Mouse (Mus musculus): ENCODE measurements around the gene Pik3c2a.
"Not testable (repeated sequence)": the region's sequence is repeated elsewhere in the genome, so short reads cannot be mapped to it uniquely, and the experiment has no call there.

The Pik3c2a gene

DNA sequence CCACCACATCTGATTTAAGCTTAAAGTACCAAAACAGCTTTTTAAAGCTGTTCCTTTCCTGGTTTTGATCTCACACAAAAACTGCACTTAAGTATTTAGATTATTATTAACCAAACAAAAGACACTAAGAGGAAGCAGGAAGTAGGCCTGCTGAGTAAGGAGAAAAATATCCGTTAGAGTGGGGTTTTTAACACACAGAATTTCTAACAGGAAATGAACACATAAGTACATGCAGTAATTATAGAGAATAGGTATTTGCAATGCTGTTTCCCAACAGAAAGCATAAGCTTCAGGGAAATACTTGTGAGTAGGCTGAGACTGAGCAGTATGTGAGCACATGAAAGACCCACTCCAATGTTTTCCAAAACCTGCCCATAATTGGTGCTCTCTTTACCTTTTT, 33.8 kb downstream of the Pik3c2a start:
- no peak for ATAC-seq (ENCODE audit: insufficient number of reproducible peaks, low FRiP score, low TSS enrichment)

GRCm38 (mm10) chr7:116392329-116392728, 50.9 kb downstream of the Pik3c2a start:
- ATAC-seq (ENCODE audit: insufficient number of reproducible peaks, low FRiP score, low TSS enrichment) = no peak

- ATAC-seq (ENCODE audit: insufficient number of reproducible peaks, low FRiP score, low TSS enrichment) = not testable (repeated sequence)
Measured at GRCm38 (mm10) chr7:116387389-116387788, 55.9 kb downstream of the Pik3c2a start.

GRCm38 (mm10) chr7:116379181-116379580, 64.1 kb downstream of the Pik3c2a start:
- not testable (repeated sequence) for ATAC-seq (ENCODE audit: insufficient number of reproducible peaks, low FRiP score, low TSS enrichment)

DNA sequence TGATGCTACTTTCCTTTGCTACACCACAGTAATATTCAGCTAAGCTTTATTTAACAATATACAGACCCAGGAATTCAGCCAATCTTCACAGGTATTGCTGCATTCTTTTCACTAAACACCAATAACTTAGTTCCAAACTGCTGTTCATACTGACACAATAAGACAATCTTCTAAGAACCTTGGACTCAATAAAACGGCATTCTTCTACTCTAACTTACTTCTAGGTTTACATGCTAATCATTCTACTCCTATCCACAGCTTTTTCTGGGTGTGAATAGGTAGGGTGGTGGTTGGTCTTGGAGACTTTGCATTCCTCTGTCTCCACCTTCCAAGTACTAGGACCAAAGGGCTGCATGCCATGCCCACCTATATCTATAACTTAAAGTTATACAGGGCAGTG, 69.0 kb downstream of the Pik3c2a start:
- ATAC-seq (ENCODE audit: insufficient number of reproducible peaks, low FRiP score, low TSS enrichment) = no peak

DNA sequence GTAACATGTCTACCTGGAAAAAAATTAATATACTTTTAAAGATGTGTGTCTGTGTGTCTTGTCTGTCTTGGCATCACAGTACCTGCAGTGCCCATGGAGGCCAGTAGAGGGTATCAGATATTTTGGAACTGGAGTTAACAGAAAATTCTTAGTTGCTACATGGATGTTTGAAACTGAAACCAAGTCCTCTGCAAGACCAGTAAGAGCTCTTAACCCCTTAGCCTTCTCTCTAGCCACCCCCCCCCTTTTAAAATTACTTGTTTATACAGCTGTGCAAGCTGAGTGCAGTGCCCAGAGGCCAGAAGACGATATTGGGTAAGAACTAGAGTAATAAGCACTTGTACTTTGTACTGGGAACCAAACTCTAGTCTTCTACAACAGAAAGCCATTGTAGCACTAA, 107.0 kb downstream of the Pik3c2a start:
- no peak for ATAC-seq (ENCODE audit: insufficient number of reproducible peaks, low FRiP score, low TSS enrichment)

DNA sequence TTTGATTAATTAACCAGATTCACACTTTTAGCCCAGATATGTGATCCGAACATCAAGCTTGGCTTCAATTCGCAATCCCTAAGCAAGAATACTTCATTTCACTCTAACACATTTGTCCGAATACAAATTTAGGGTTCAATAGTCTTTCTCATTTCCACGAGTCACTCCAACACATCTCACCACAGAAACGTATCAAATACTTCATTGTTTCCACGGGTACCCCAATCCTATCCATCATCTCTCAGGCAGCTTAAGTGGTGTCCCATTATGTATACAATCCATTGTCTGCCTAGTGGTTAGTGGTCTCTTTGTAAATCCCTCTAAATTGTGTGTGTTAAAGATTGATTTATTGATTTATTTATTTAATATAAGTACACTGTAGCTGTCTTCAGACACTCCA, 108.1 kb downstream of the Pik3c2a start:
- no peak for ATAC-seq (ENCODE audit: insufficient number of reproducible peaks, low FRiP score, low TSS enrichment)

- ATAC-seq (ENCODE audit: insufficient number of reproducible peaks, low FRiP score, low TSS enrichment) = no peak
Measured at GRCm38 (mm10) chr7:116334669-116335038, 108.6 kb downstream of the Pik3c2a start.

- ATAC-seq (ENCODE audit: insufficient number of reproducible peaks, low FRiP score, low TSS enrichment) = peak; percentile 99
Measured at GRCm38 (mm10) chr7:116333713-116334668, 109.3 kb downstream of the Pik3c2a start, which contains the start of gene Rps13. Rps13 (minus strand) TSS chr7:116334195.

DNA sequence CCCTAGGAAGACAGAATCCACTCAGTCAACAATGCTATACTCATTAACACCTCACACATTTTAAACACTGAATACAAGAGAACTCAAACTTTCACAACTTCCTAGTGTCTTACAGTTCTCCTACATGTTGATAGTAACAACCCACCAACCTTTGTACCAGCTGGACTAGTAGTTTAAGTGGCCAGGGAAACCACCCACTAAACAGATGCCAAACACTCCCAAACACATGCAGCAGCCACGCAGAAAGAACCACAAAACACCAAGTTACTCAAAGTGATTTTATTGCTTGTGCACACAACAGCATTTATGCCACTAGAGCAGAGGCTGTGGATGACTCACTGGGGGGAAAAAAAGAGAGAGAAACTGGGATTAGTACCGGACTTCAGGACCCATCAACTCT, 112.0 kb downstream of the Pik3c2a start:
- ATAC-seq (ENCODE audit: insufficient number of reproducible peaks, low FRiP score, low TSS enrichment) = no peak

DNA sequence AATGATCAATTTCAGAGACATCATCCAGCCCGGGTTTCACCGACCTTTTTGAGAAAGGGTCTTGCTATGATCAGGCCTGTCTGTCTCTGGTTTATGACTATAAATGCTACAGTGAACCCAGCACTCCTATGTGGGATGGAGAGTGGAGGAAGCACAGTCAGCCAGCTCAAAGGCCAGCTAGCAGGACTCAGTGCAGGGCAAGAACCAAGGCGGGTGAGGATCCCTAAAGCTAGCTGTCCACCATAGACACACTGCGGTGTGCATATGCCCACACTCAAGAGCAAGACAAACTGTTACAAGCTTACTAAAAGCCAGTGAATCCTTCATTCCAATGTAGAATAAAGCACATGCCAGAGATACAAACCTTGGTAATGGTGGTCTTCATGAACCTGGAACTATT, 113.4 kb downstream of the Pik3c2a start:
- no peak for ATAC-seq (ENCODE audit: insufficient number of reproducible peaks, low FRiP score, low TSS enrichment)

GRCm38 (mm10) chr7:116328777-116329176, 114.5 kb downstream of the Pik3c2a start:
- no peak for ATAC-seq (ENCODE audit: insufficient number of reproducible peaks, low FRiP score, low TSS enrichment)

- no peak for ATAC-seq (ENCODE audit: insufficient number of reproducible peaks, low FRiP score, low TSS enrichment)
Measured at GRCm38 (mm10) chr7:116327901-116328300, 115.3 kb downstream of the Pik3c2a start.

GRCm38 (mm10) chr7:116323331-116323964, 119.8 kb downstream of the Pik3c2a start:
- ATAC-seq (ENCODE audit: insufficient number of reproducible peaks, low FRiP score, low TSS enrichment) = peak; percentile 72

DNA sequence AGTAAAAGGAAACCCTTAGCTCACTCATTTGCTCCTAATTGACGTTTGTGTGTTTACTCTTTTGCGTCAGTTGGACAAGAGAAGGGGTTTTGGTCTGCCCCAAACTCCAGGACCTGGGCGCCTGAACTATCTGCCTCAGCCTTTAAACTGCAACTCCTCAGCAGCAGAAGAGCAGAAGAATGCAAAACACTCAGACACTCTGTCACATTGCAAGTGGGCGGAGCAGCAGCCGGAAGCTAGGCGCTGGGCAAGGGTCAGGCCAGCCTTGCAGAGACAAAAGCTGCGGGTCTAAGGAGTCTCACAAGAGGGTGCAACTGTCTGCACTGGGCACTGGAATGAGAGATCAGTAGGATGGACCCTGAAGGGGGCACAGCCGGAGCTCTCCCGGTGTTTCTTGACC, 133.8 kb downstream of the Pik3c2a start:
- no peak for ATAC-seq (ENCODE audit: insufficient number of reproducible peaks, low FRiP score, low TSS enrichment)

- ATAC-seq (ENCODE audit: insufficient number of reproducible peaks, low FRiP score, low TSS enrichment) = no peak
Measured at GRCm38 (mm10) chr7:116308632-116308991, 134.6 kb downstream of the Pik3c2a start.

DNA sequence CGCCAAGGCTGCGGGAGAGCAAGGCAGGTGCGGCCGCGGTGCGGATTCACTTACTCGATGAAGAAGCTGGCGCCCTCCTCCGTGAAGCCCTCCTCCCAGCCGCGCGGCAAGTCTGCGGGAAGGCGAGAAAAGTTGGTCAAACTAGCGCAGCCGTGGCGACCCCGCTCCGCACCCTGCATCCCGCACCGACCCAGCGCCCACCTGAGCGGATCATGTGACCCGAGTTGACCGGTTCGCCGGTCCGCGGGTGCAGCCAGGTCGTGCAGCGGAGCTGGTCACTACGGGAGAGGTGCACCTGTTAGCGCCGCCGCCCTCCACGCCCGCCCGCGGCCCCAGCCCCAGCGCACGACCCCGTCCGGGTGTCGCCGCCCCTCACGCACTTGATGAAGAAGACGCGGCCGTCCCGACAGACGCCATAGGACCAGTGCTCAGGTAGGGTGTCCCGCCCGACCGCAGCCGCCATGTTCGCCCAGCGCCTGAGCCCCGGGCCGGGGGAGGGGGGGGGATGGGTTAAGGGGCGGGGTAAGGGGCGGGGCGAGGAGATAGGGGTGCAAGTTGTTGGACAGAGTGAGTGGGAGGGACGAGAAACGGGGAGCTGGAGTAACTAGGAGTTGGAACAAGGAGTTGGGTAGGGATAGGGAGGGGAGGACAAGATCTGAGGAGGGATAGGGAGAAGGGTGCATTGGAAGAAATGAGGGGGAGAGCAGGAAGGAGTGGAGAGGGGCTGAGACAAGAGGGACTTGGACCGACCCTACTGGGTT, 135.2 kb downstream of the Pik3c2a start, which contains the start of gene Plekha7:
TSS of gene Plekha7 (minus strand) at position 506 of the 761 bp plus-strand sequence.
- 0 out of 2 replicates have a peak, but pooled peaks have one; percentile 47 for ATAC-seq (ENCODE audit: insufficient number of reproducible peaks, low FRiP score, low TSS enrichment)

GRCm38 (mm10) chr7:116307099-116307870, 136.0 kb downstream of the Pik3c2a start:
- peak; percentile 49; the same call in 1 of the 2 replicates for ATAC-seq (ENCODE audit: insufficient number of reproducible peaks, low FRiP score, low TSS enrichment)

DNA sequence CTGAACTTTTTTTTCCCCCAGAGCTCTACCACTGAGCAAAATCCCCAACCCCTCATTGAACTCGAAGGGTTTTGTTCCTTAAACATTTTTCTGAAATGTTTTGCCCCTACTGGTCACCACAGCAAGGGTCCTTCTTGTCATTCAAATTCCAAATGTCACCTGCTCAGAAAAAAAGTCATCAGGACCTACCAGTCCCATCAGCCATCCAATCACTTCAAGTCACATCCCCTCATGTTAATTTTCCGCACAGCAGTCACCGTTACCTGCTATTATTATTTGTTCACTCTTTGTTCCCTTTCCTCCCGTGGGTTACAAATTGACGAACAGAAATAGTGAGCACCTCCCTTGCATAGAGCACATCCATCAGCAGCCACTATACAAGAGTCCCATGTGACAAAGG, 136.6 kb downstream of the Pik3c2a start:
- ATAC-seq (ENCODE audit: insufficient number of reproducible peaks, low FRiP score, low TSS enrichment) = no peak
